Mouse (Mus musculus) heart, adult 2 months (tissue): Measurements from ENCODE around the gene Slc24a2. TPM values are rescaled to one million over a fixed set of nuclear protein-coding genes. Genes with fewer than 3 reads are reported as not detected.

Source experiments
- DNase-seq, 2 experiments: peaks; one replicate each; pipeline ENCODE4 v3.0.0; 2021
- H3K27ac ChIP-seq: fragments of 200-600 bp; 2 replicates; pipeline ENCODE4 v1.8.1; 2022
- H3K27me3 ChIP-seq: fragments of 200-500 bp; 2 replicates; pipeline ENCODE4 v1.6.1; 2012; ENCODE audit warnings: mild to moderate bottlenecking, low read length, inconsistent platforms, mixed read lengths; ENCODE audit not compliant: control insufficient read depth, insufficient read depth
- H3K36me3 ChIP-seq: fragments of 200-500 bp; 2 replicates; pipeline ENCODE4 v1.6.1; 2012; ENCODE audit warnings: low read length, inconsistent platforms; ENCODE audit not compliant: control insufficient read depth, insufficient read depth
- H3K4me1 ChIP-seq: fragments of 200-500 bp; 2 replicates; pipeline ENCODE4 v1.6.1; 2011; ENCODE audit warnings: low read length; ENCODE audit not compliant: control insufficient read depth, insufficient read depth
- H3K4me3 ChIP-seq: fragments of 200-600 bp; 2 replicates; pipeline ENCODE4 v1.8.1; 2022
- H3K79me2 ChIP-seq: fragments of 200-500 bp; replicated peaks from 2 replicates; pipeline ENCODE4 v1.6.1; 2012; ENCODE audit warnings: mild to moderate bottlenecking, inconsistent platforms, low read length, moderate library complexity, mixed read lengths; ENCODE audit not compliant: control insufficient read depth, insufficient read depth
- H3K9ac ChIP-seq: fragments of 200-500 bp; 2 replicates; pipeline ENCODE4 v1.6.1; 2012; ENCODE audit warnings: low read depth, mild to moderate bottlenecking, control low read depth, inconsistent platforms, low read length, mixed read lengths
- CTCF ChIP-seq: fragments of 200-600 bp; IDR thresholded peaks from 2 replicates; pipeline ENCODE4 v1.8.1; 2022; ENCODE audit warnings: antibody characterized with exemption, mild to moderate bottlenecking, moderate library complexity
- EP300 ChIP-seq: fragments of 200-500 bp; IDR thresholded peaks from 2 replicates; pipeline ENCODE4 v1.6.1; 2011; ENCODE audit warnings: low read depth, low read length, control low read depth; ENCODE audit not compliant: insufficient read depth
- POLR2A ChIP-seq: fragments of 200-500 bp; IDR thresholded peaks from 2 replicates; pipeline ENCODE4 v1.6.1; 2011; ENCODE audit warnings: mild to moderate bottlenecking, low read depth, low read length, control low read depth; ENCODE audit not compliant: insufficient read depth
- WGBS: fragments of 180-500 bp; shearing (Covaris S2); methylation state at CpG from one replicate; pipeline ENCODE4 v1.1.7; 2018; 5-methylcytosine and 5-hydroxymethylcytosine counted together
- intact Hi-C: fragments of 180-260 bp; cut with DNase I; formaldehyde crosslinking; loops from one replicate; pipeline ENCODE4 v1.15.1; 2025
- polyA plus RNA-seq: library from polyadenylated mRNA; depleted of rRNA; stranded (reverse); fragments of >200 nt; gene quantifications from 2 replicates; pipeline ENCODE4 v1.2.3, GENCODE M21; 2012
- total RNA-seq, 2 experiments: library from RNA; stranded (reverse); gene quantifications; 2 replicates each; pipeline ENCODE4 v1.2.3; 2021

Slc24a2 gene
- total and polyA plus RNA-seq, 3 experiments: 0.66 to 2.5 (median 1.0) TPM

- DNase-seq: no peak
- Histone ChIP-seq H3K27ac (no peak overlapping the region), H3K9ac (no peak overlapping the region), H3K4me3 (no peak overlapping the region), H3K36me3 (0 out of 2 replicates have a peak, but pooled peaks cover 1% of the 10 kb centered on the region), H3K4me1 (peaks cover 4% of the 10 kb centered on the region), H3K27me3 (no peaks in the 10 kb centered on the region), H3K79me2 (0 out of 2 replicates have a peak, but pooled peaks cover 1% of the 10 kb centered on the region)
- 79% methylated on average over 3 of the region's 3 CpGs for WGBS
- intact Hi-C loops: no loop called here
- TF ChIP-seq EP300 (no peak), POLR2A (no peak), CTCF (no peak)
These were observed 89.4 kb downstream of the Slc24a2 start for GRCm38 (mm10) chr4:87140901-87141300.

DNA sequence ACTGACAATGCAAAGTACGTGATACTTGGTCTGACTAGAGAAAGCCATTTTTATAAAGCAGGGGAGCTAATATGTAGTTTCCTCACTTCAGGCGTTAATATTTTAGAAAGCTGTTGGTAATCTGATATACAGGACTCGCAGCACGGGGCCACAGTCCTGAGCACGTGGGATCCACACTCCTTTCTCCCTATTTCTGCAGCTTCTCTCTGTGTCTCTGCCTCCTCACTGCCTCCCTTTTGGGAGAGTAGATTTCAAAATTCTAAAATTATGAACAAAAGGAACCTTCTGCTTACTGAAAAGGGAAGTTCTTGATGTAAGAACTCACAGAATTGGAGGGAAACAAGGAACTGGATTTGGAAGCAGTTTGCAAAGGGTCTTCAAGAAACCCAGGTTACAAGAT lies 97.8 kb downstream of the Slc24a2 start:
- Histone ChIP-seq H3K4me1 (no peaks in the 10 kb centered on the region), H3K9ac (no peak overlapping the region), H3K27ac (no peak overlapping the region), H3K27me3 (no peaks in the 10 kb centered on the region), H3K79me2 (no peaks in the 10 kb centered on the region), H3K4me3 (no peak overlapping the region), H3K36me3 (no peaks in the 10 kb centered on the region)
- TF ChIP-seq POLR2A (no peak), EP300 (no peak), CTCF (no peak)
- 85% methylated on average over 5 of the region's 5 CpGs for WGBS
- no peak for DNase-seq
- intact Hi-C loops: no loop called here

DNA sequence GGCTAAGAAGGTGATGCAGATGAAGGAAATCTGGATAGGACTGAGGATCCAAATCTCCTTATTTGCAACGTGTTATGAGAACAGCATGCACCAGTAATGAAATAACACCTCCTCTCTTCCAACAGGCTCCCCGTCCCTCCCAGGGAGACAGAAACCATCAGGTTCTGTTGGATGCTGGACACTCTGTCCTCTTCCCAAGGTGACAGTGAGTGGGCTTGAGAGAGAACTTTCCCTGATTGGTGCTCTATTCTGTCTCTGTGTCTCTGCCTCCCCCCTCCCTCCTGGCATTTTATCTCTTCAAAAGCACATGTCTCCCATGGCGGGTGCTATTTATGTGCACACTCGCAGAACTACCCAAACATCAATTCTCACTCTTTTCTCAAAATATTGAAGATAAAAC lies 103.5 kb downstream of the Slc24a2 start:
- Histone ChIP-seq H3K79me2 (no peaks in the 10 kb centered on the region), H3K9ac (no peak overlapping the region), H3K27ac (no peak overlapping the region), H3K27me3 (no peaks in the 10 kb centered on the region), H3K36me3 (no peaks in the 10 kb centered on the region), H3K4me1 (no peaks in the 10 kb centered on the region), H3K4me3 (no peak overlapping the region)
- TF ChIP-seq EP300 (no peak), CTCF (no peak), POLR2A (no peak)
- 44% methylated on average over 4 of the region's 4 CpGs for WGBS
- no peak for DNase-seq
- intact Hi-C loops: no loop called here

DNA sequence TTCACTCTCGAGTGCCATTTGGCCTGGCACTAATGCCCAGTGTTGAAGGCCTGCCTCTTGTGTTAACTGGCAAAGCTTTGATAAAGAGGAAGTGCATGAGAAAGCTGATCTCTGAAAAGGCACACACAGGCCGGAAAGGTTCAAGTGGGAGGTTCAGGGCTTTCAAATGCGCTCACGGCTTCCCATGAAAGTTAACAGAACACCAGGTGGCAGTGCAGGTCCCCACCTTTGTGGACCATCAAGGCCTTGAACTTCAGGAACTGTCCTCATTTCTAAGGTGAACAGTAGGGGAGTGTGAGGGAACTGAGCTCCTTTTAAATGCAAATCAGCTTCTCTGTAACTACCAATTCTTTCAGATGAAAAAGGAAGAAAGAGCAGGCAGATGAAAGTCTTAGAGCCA lies 110.5 kb downstream of the Slc24a2 start:
- intact Hi-C loops: no loop called here
- Histone ChIP-seq H3K4me3 (no peak overlapping the region), H3K27me3 (no peaks in the 10 kb centered on the region), H3K27ac (no peak overlapping the region), H3K9ac (no peak overlapping the region), H3K79me2 (no peaks in the 10 kb centered on the region), H3K4me1 (no peaks in the 10 kb centered on the region), H3K36me3 (no peaks in the 10 kb centered on the region)
- TF ChIP-seq POLR2A: no peak
- peak; percentile 42 for TF ChIP-seq CTCF
- 41% methylated on average over 4 of the region's 4 CpGs for WGBS
- DNase-seq: no peak

GRCm38 (mm10) chr4:87115726-87116125 lies 114.6 kb downstream of the Slc24a2 start:
- DNase-seq: no peak
- intact Hi-C loops: no loop called here
- TF ChIP-seq EP300: no peak
- TF ChIP-seq POLR2A: no peak
- no peak for TF ChIP-seq CTCF
- Histone ChIP-seq H3K36me3 (no peaks in the 10 kb centered on the region), H3K79me2 (no peaks in the 10 kb centered on the region), H3K4me3 (no peak overlapping the region), H3K4me1 (no peaks in the 10 kb centered on the region), H3K27me3 (no peaks in the 10 kb centered on the region), H3K9ac (no peak overlapping the region), H3K27ac (no peak overlapping the region)
- 48% methylated on average over 4 of the region's 4 CpGs for WGBS

- no peak overlapping the region for H3K27ac ChIP-seq
- WGBS: 78% methylated on average over 8 of the region's 8 CpGs
- no peaks in the 10 kb centered on the region for H3K36me3 ChIP-seq
- H3K4me3 ChIP-seq: no peak overlapping the region
- H3K4me1 ChIP-seq: no peaks in the 10 kb centered on the region
- no peak for TF ChIP-seq EP300
- no peak overlapping the region for H3K9ac ChIP-seq
- intact Hi-C loops: no loop called here
- H3K27me3 ChIP-seq: no peaks in the 10 kb centered on the region
- DNase-seq: no peak
- H3K79me2 ChIP-seq: no peaks in the 10 kb centered on the region
These were observed 120.8 kb downstream of the Slc24a2 start for GRCm38 (mm10) chr4:87109331-87110059.
